Mouse (Mus musculus) thymus, adult 2 months (tissue): ENCODE data around the gene Ntmt1.

ENCODE experiments used
- CTCF ChIP-seq: fragments of 200-500 bp; IDR thresholded peaks from 2 replicates; pipeline ENCODE4 v1.5.1; 2012; ENCODE audit warnings: mild to moderate bottlenecking, control low read depth, low read length, moderate library complexity, borderline replicate concordance; ENCODE audit not compliant: control insufficient read depth, poor library complexity, insufficient read depth; ENCODE audit errors: extremely low read depth
- POLR2A ChIP-seq: fragments of 200-500 bp; IDR thresholded peaks from 2 replicates; pipeline ENCODE4 v1.6.1; 2012; ENCODE audit warnings: mild to moderate bottlenecking, low read length, control low read depth, moderate library complexity; ENCODE audit not compliant: control insufficient read depth, poor library complexity, insufficient read depth; ENCODE audit errors: extremely low read depth

DNA sequence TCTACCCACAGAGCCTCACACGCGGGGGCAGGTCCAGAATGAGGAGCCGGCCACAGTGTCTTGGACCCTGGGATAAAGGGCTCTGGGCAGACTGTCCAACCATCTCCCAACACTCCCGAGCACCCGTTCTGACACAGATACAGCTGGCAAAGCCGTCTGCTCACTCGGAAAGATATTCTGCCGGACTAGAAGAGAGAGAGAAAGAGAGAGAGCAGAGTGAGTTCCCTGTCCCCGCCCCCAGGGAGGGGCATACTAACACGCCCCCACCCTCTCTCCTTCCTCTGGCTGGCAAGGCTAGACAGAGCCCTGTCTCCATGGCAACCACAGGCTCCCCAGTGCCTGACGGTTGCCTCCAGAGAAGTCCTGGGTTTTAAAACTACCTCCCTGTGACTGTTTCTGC, 11.2 kb upstream of the Ntmt1 start:
- TF ChIP-seq CTCF (no peak), POLR2A (0 out of 2 replicates have a peak, but pooled peaks have one; percentile 23)
